Mouse (Mus musculus) spleen, postnatal 10 days (tissue): ENCODE results near the gene Lipm.

ENCODE experiments used
- DNase-seq, 2 experiments: peaks; one replicate each; pipeline ENCODE4 v3.0.0; 2021 to 2022; ENCODE audit warnings: low spot score in 2 of 2

Gene Lipm

DNA sequence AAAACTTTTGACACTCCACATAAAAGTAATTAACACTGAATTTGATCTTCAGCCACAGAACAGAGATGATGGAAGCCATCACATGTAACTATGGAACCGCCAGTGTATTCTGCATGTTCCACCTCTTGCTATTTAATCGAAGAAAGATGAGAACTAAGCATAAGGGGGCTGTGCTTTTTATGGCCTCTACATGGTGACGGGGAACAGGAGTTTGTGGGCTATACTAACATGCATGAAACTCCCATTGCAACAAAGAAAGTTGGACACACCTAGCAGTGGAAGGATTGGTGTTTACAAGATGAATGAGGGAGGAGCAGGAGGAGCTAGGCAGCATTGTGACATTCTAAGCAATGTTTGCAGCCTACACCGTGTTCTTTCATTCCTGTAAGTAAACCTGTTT is at the start of gene Lipm:
Gene Lipm, plus strand, starts transcription at position 301 of the 400 bp plus-strand sequence.
- no peak for DNase-seq

DNA sequence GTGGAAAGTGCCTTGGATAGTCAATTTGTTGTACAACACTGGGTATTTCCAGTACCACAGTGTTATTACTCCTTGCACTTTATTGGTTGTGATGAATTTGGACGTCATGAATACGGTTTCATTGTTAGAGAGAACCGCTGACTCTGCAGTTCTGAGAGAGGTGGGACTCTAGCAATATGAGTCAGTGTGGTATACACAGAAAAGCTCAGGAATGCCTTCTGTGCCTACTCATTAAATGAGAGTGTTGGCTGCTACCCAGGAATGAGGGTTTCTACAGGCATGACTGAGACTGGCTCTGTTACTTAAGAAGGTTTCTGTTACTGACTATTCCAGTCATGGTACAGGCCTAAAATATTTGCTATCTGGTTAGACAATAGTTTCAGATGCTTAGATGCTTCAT is 49.2 kb upstream of the Lipm start:
- DNase-seq = no peak

DNA sequence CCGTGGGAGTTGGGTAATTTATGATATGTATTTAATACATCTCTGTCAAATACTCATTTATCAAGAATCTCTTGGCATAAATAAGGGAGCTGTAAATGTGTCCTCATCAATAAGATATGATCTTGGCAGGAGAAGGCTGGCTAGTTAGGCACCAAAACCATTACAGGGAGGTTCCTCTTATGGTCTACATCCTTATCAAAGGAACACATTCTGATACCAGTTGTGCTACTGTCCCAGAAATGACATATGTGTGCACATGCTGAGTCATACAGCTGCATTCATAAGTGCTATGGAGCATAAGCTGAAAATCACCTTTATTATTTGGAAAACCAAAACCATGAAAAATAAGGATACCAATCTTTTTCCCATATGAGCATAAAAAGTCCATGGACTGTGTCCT is 37.2 kb upstream of the Lipm start:
- DNase-seq = no peak

DNA sequence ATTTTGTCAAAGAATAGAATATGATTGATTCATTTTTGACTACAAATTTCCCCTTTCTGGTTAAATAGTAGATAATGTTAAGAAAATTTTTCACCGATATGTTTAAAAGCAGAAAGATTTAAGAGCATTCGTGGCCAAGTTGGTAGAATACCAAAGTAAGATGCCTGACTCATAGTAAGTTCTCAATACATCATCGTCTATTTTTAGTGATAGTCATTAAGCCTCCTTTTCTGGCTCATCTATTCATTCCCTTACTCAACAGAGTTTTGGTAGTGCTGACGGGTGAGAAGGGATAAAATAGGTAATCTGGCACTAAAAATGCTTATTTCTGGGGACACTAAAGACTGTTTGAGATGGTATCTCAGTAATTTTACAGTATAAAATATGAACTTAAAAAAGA is 36.7 kb upstream of the Lipm start:
- DNase-seq = no peak

DNA sequence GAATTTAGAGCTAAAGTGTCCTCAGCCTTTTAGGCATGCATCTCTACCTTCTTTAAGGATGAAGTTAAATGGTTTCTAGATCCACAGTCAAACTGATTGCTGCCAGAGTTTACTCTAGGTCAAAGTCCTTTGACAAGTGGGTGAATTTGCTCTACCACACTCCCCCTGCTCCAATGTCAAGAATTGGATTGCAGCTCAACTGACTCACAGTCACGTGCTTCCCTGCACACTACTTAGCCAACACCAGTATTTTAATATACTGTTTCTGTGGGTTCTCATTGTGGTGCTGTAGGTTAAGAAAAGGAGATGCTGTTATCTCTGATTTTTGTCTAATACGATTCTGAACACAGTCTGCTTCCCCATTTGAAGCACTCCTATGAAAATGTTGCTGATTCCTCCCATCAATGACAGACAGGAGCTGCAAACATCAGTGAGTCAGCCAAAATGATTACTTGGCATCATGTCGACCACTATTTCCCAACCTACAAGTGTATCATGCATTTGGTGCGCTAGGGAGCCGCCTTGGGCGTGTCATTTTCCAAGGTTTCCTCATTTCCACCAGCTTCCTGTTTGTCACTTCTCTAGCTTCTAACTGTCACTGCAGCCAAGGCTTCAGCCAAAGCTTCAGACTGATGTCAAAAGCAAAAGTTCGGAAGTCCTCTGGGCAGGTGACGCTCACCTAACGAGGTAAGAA is 33.8 kb upstream of the Lipm start, which contains the start of gene Lipn:
Gene Lipn, plus strand, starts transcription at position 580 of the 694 bp plus-strand sequence.
- no peak for DNase-seq

DNA sequence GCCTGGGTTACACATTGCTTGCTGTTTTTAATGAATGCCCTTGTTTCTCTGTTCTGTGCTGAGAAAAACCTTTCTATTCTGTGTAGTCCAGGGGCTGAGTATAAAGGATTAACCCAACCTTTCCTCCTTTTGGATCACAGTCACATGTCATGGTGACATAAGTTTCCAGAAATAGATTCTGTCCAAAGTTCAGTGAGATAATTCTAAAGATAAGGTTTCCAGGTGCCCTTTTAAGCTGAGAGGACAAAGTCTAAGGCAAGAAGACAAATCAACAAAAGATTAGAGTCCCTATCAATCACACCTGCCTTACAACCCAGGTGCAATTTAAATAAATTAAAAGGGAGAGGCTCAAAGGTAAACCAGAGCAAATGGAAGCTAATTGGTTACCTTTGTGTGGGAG is 26.5 kb upstream of the Lipm start:
- DNase-seq = no peak

DNA sequence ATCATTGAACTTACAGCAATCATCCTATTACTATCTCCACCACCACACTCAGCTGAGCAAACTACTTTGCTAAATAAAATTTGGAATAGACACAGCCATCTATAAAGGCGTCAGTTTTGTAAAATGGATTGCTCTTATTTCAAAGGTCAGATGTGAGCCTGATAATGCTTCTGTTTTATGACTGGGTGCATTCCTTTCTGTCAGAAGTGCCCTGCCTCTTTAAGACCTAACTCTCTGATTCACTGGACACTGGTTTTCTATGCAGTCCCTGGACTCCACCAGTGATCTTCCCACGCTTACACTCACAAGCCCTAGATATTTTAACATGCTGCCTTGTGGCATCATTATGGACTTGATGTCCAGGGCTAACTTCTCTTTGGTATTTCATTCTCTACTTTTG is 22.6 kb upstream of the Lipm start:
- no peak for DNase-seq

DNA sequence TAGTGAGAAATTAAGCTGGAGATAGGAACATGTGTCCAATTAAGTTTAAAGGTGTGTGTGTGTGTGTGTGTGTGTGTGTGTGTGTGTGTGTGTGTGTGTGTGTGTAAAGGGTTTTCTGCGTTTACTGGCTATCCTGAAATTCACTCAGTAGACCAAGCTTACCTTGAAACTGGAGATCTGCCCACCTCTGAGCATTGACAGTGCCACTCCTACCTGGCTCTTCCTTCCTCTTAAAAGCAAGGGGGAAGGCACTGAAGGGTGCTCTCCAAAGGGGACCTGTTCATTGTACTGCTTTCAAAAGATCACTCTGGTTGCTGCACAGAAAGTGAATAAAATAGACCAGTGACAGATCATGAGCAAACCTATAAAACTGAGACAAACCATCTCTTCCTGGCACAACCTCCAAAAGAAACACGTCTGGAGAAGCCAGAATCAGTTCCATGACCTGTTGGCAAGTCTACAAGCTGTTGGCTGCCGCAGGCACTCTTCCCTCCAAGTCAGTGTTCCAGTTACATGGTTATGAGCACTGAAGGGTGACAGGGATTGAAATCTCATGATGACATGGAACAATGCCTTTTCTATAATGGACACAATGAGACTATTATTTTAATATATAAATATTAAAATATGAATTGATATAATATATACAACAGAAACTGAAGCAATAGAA is 11.6 kb upstream of the Lipm start:
- no peak for DNase-seq

DNA sequence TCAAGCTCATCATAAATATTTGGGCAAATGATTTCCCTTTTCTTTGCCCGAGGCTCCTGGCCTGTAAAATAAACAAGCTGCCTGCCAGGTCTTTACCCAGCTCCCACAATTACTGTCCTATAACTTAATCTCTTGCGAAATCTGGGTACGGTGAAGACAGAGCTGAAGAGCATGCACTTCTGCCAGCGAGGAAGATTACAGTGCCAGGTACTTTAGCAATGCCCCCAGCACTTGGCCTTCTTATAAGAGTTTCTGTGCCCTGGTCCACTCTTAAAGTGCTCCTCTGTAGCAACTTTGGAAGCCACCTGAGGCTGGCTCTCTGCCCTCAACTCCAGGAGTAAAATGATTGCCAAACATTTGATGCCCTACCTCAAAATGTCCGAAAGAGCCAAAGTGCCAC is 5.4 kb upstream of the Lipm start:
- no peak for DNase-seq

DNA sequence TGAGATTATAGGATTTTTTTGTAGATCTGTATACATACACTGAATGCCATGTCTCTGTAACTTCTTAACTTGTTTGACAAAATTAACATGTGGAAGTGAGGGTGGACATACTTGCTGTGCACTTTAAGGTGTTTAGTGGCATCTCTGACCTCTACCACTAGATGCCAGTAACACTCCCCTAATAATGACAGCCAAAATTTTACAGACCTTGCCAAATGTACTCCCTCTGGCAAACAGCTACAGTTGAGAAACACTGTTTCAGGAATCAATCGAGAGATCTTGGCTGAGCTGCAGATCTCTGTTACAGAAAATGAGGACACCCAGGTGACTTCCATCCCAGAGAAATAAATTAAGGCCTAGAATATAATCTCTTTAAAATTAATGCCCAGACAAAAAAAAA is 4.5 kb upstream of the Lipm start:
- DNase-seq = no peak

DNA sequence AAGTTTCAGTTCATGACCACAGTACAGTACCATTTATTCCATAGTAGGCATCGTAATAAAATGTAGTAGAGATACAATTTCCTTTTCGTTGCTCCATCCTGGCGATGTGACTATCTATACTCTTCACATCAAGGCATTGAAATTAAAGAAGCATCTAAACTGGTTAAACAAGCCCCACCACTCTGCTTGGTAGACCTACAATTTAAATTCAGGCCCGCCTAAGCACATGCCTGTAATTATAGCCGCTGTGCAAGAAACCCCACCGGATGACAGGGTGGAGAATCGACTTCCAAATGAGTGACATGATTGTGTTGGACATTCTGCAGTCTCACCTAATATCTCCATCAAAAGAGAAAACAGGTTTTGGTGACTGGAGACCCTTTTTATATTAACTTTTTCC is 1.2 kb downstream of the Lipm start:
- no peak for DNase-seq

DNA sequence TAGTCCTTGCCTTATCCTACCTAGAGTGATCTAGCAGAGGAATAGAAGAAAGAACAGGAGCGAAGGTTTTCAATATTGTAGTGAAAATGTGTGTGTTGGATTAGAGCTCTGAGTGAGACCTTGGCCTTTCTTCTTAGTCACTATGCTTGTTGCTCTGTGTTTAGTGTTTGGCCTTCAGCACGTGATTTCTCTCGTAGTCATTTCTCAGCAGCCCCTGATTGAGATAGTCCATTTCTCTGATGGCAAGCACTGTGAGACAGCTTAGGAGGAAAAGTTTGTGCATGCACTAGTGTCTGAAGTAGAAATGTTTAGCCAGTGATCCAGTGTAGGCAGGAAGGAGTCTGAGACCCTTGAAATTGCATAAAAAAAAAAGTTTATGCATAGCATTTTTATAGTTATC is 4.1 kb downstream of the Lipm start:
- DNase-seq = no peak

DNA sequence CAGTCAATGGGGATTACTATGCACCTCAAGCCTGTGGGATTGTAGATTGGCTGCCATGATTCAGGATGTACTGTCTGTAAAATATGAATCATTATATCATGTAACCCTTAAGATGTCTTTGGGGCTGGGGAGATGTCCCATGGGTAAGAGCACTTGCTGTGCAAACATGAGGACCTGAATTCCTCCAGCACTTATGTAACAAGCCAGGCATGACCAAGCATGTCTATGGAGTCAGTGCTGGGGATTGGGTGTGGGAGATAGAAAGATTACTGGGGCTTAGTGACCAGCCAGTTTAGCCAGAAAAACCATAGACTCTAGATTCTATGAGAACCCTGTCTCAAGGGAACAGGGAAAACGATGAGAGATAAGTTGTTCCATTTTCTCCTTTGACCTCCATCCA is 18.4 kb downstream of the Lipm start:
- no peak for DNase-seq

DNA sequence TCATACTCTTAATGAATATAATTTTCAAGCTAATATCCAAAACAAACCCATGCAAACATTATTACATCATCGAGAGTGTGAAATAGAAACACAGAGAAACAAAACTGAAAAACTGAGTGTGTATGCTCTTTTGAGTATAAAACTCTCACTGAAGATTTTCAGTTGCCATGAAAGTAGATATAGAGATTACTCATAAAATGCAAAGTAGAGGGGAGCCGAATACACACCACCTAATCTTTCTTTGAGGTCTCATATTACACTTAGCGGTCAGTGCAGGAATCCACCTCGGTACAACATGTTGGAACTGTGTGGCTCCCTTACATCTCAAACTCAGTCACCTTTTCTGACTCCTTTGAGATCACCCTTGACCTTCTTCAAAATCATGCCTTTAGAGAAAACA is 18.9 kb downstream of the Lipm start:
- no peak for DNase-seq

DNA sequence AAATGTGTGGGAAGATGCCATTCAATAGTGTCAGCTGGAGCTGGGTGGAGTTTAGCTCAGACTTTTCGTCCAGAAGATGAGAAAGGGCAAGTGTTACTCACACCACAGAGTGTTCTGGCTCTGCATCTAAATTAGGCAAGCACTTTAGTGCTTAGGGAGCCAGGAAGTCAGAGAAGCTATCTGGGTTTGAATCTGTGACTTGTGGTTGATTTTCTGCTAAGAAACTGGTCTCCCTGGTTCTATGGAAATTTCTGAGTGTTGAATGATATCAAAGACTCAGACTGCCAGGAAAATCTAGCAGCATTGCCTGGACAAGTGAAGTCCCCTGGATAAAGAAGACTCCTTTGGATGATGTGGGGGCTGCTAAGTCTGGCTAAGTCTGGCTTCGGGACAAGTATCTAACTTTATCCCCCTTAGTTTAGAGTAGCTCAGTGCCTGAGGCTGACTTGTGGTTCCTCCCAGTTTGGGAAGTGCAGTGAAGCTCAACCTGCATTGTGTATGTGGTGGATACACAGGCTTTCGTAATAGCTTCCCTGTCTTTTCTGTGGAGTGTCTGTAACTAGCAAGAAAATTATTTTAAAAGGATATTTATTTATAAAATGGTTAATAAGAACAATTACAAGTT is 19.5 kb downstream of the Lipm start:
- DNase-seq = no peak

DNA sequence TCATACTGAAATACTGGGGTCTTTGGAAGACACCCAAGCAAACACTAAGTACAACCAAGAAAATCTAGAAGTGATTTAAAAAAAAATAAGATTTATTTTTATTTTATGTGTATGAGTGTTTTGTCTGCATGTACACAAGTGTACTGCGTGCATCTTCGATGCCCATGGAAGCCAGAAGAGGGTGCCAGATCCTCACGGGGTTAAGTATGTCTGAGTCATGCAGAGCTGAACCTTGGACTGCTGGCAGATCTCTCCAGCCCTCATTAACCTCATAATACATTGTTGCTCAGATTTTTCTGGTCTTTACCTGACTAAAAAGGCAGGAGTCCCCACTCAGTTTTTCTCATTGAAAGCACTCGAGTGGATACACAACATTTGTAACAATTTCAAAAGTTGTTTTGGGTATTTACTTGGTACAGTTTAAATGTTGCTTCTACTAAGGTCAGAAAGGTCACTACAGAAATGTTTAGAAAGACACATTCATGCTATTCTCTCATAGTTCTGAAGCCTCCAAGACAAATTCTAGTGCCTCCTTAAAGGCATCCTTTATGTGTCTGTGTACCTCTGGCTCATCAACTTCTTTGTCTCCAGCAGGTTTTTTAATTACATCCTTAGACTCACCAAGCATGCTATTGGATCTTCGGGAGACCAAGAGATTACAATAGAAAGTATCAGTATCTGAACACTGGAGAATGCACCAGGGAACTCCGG is 38.1 kb downstream of the Lipm start:
- no peak for DNase-seq

DNA sequence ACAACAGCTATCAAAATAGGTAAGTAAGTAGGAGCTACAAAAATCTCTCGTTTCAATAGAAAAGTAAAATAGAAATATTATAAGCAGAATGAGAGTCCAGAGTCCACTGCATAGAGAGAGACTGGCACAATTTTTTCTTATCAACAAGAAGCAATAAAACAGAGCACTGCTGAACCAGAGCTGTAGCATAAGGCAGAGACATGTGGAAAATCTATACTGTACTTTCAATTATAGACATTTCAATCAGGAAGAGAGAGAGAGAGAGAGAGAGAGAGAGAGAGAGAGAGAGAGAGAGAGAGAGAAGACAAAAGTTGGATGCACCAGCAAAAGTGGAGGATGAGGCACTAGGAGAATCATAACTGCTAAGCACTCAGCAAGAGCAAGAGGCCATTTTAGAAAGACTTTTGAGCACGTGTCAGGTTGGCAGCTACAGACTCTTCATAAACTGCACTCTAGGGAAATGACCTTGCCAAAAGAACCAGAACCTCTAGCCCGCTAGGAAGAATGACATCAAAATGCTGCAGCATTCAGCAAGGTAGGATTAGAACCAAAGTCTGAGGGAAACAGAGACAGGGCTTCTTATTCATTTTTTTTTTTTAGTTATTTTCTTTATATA is 38.8 kb downstream of the Lipm start:
- DNase-seq = no peak

DNA sequence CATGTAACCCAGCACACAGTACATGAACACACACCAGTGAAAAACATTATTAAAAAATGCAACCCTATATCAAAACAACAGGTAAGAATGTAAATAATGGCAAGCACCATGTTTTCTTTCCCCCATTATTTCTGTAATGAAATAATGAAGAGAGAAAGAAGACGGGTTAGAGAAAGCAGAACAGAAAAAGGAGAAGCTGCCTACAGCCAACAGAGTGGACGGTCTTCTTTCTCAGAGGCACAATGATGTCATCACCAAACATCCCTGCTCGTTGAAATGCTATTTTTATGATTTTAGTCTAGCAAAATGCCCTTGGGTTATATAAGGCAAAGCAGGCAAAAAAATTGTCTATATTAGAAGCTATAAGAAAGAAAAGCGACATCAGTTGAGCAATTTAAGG is 47.7 kb downstream of the Lipm start:
- DNase-seq = no peak

DNA sequence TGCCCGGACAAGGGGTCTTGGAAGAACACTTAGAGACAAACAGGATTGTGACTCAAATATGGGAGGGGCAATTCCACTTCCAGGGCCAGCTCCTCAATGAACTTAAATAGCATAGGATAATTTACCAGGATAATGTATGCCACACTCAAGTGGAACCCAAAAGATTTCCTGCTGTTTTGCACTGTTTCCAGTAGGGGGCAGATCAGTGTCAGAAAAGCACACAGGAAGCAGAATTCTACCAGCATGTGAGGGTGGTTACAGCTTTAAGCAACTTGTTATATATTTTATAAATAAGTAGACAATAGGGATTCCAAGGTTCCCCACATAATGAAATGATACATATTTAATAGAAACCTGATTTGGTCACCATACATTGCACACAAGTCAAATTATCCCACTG is 51.2 kb downstream of the Lipm start:
- no peak for DNase-seq

DNA sequence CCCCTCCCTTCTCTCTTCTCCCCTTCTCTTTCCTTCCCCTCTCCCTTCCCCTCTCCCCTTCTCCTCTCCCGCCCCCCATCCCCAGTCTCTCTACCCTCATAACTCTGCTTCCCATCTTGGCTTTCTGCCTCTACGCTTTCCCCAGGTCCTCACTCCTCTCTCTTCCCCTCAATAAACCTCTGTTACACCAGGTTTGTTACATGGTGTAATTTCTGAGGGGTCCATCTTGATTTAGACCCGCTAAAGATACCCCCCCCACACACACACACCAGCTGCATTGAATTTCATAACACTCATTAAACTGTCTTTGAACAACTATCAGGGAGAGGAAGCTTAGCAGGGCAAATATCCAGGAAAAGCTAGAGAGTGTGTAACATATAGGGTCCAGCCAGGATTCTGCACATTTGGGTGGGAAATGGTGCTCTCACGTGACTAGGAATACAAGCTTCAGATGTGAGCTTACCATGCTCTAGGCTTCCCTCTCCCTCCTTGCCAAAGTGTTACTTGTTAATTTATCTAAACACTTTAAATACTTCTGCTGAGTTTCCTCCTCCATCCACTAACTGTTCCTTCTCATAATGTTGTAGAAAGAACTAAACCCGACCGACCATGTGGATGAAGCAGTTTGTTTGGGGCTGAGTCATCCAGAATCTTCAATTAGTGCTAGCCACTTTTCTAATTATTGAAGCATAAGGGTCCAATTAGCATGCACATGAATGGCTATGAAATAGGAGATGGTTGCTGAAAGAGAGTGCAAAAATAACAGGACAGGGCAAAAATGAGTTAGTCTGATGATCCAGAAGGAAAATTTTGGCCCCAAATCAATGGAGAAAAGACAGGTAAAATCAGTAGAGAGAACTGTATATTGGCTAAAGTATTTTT is 52.8 kb downstream of the Lipm start:
- DNase-seq = no peak

DNA sequence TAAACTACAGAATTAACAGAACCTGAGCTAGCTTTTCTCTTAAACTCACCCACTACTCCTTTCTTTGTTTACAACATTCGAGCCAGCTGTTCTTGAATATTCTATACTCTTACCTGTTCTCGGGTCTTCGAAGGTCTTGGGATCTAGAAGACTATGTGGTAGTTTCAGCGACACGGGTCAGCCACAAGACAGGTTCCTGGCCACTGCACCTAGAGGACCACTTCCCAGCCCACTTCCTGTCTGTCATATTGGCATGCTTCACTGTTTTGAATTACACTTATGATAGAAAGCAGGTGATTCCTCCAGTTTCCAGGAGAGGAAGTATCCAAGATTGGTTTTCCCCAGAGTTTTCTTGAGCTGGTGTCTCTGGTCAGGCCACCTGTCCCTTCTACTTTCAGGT is 62.0 kb downstream of the Lipm start:
- no peak for DNase-seq
